Mouse (Mus musculus) adipocyte (in vitro differentiated cells): Measurements from ENCODE around the gene Ctnnbip1.
"Not testable (repeated sequence)": the region's sequence is repeated elsewhere in the genome, so short reads cannot be mapped to it uniquely, and the experiment has no call there.

Experiments
- DNase-seq: peaks from one replicate; pipeline ENCODE4 v3.0.0-alpha.2; 2016; ENCODE audit warnings: low spot score

Gene Ctnnbip1

DNA sequence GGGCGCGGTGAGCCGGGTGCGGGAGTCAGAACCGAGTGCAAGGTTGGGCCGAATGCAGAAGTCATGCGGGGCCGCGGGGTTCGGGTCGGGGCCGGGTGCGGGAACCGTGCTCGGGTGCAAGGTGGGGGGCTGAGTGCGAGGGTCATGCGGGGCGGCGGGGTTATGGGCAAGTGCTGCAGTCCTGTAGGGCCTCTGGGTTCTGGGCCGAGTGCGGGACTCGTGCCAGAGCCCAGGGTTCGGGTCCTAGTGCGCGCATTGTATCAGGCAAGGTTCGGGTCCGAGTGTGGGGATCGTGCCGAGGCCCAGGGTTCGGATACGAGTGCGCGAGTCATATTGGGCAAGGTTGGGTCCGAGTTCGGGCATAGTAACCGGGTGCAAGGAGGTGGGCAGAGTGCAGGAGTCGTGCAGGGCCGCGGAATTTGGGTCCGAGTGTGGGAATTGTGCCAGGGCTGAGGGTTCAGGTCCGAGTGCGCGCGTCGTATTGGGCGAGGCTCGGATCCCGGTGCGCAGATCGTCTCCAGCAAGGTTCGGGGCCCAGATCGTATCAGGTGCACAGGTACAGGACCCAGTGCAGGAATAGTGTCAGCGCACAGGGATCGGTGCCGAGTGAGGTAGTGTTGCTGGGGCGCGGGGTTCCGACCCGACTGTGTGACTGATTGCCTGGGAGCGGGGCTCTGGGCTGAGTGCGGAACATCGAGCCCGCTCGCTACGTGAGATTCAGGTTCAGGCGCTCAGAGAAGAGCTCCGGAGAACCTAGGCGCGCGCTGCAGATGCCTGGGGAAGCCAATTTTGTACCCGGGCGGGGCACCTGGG lies 69.0 kb downstream of the Ctnnbip1 start:
- DNase-seq, result peak; percentile 20

DNA sequence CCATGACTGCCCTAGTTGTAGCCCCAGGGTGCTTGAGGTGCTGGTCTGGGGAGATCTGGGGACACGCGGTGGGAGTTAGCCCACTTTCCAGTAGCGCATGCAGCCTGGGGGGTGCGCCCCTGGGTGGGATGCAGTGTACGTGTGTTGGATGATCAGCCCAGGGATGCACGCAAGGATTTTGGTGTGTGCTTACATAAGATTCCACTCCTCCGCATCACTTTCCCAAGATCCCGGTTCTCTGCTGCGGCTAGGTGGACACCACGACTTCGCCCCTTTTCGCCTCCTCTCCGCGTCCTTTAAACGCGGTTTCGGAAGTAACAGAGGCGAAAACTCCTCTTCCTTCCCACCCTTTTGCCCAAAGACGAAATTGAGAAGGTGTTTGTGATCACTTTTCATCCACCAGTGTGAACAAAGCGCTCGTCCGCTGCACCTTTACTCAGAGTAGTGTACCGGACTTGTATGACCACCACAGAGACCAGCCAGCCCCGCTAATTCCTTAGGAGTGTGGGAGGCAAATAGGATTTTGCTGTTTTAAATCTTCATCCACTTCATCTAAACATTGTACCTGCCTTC lies 69.6 kb downstream of the Ctnnbip1 start:
- DNase-seq, result no peak

DNA sequence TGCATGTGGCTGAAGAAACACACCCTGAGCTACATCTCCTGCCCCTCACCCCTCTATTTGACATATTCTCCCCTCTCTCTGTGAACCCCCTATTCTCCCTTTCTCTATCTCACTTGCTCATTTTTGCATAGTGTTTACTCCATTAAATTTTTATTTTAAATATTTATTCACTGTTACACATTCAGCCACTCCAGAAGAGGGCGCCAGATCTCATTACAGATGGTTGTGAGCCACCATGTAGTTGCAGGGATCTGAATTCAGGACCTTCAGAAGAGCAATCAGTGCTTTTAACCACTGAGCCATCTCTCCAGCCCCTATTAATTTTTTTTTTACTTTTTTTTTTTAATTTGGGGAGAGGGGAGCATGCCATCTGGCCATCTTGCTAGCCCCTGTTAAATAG lies 72.2 kb downstream of the Ctnnbip1 start:
- no peak for DNase-seq

DNA sequence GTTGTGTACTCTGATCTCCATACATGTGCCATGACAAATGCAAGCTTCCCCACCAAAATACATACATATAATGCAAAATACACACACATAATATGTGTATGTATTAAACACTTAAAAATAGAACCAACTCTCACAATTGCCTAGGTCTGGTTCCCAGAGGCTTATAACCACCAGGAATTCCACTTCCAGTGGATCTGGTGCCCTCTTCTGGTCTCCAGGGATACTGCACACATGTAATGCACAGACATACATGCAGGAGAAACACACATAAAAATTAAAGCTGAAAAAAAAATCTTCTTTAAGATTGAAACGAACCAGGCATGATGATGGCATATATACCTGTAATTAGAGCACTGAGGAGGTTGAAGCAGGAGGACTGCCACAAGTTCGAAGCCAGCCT lies 73.5 kb downstream of the Ctnnbip1 start:
- DNase-seq, result no peak

DNA sequence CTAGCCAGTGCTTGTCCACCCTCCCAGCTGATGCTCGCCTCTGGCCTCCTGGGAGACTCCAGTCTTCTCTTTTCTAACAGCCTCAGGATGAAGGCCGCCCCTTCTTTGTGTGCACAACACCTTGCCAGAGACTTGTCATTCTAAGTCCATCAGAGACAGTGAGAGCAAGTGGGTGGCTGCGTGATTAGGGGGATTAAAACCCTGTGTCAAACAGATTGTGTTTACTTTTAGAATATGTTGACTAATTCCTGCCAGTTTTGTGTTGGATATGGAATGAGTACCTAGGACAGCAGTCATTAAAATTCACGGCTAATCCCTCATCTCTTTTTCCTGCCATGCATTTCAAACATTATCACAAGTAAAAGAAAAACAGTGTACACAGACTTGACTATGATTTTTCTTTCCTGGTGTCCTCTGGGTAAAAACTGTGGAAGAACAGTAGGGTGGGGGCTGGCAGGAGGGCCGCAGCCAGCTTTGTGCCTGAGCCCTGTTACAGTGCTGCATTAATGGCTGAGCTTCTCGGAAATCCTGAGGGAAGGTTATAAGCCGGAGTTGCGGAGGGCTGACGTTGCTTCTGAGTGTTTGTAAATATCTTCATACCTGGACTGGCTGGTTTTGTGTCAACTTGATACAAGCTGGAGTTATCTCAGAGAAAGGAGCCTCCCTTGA lies 77.0 kb downstream of the Ctnnbip1 start:
- DNase-seq, result no peak

DNA sequence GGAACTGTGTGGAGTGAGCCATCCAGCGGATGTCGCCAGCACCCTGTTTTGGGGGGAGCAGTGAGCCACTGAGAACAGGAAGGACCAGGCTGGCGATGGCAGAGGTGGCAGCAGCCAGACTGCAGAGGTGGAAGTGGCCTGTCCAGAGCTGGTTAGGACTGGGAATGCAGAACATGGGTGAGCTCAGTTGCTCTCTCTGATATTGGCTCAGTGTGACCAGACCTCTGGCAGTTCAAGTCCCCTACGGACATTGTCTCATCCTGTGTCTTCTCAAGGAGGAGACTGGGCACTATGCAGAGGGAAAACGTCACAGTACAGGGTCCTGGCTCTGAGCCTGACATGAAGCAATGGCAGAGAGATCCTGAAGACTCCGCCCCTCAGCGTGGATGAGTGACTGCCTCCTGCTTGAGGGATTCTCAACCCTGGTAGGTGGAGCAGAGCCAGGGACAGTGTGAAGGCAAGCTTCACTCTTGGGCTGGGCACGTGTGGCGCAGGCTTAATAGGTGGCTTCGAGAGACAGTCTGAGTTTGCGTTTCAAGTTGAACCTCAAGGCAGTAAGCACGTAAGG lies 79.7 kb downstream of the Ctnnbip1 start:
- peak; percentile 53 for DNase-seq

DNA sequence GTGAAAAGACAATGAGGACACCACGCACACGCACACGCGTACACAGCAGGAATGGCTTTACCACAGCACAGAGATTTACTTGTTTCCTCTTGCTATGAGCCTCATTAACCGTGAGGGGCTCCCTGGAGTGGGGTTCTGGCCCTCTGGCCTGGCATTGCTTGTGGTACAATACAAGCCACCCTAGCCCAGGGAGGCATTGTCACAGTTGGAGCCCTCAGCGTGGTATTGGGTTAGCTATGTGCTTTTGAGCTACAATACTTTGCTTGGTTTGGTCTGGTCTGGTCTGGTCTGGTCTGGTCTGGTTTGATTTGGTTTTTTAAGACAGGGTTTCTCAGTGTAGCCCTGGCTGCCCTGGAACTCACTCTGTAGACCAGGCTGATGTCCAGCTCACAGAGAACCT lies 81.5 kb downstream of the Ctnnbip1 start:
- DNase-seq, result no peak

DNA sequence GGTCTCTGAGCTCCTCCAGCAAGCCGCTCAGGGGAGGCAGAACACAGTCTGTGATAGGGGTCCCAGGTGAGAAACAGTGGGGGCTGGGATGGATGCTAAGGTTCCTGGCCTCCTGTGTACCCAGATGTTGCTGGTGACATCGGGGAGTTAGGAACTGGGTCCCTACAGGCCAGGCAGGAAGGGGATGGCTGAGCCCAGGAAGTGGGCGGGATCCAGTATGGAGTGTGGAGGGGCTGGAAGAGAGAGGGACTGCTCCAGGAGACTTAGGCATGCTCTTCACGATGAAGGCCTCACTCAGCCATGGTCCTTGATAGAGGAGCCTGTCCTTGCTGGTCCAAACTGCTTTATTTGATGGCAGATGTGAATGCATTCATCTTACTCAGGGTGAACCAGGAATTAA lies 82.1 kb downstream of the Ctnnbip1 start:
- DNase-seq, result no peak

DNA sequence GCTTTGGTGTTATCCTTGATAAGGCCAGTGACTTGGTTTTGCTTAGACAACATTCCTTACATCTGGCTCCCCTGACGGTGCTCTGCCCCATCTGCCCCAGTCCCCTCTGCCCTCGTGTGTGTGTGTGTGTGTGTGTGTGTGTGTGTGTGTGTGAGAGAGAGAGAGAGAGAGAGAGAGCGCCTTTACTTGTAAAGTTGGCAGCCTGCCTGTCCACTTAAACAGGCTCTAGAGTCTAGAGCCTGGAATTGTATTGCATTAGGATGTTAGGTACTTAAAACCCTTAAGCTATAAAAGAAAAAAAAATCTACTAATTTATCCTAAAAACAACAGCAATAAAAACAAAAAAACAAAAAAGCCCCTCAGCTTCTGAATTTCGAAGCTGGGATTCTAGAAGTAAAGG lies 83.4 kb downstream of the Ctnnbip1 start:
- peak; percentile 16 for DNase-seq

DNA sequence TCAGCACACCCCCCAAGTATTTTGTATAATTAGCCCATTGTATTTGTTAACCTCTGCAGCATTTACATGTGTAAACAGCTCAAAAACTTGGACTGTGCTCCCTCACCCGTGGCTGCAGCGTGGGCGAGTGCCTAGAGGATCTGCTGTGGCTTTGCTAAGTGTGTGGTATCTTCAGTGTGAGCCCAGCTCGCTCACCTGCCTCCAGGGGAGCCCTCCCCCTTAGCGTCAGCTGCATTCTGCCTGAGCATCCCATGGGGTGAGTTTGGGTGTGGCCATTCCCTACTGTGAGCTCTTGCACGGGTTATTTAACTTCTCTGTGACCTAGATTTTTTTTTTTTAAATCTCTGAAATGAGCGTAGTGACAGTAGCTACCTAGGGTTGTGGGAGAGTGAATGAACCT lies 84.2 kb downstream of the Ctnnbip1 start:
- no peak for DNase-seq

DNA sequence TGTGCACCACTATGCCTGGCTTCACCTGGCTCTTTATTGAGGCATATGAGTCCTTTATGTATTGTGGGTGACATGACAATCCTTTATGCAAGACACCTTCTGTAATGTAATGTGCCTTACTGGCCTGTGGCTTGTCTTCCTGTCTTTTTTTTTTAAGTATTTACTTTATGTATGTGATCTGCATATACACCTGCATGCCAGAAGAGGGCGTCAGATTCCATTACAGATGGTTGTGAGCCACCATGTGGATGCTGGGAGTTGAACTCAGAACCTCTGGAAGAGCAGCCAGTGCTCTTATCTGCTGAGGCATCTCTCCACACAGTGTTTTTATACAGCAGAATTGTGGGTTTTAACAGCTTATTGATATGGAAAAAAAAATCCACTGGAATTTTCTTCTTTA lies 85.8 kb downstream of the Ctnnbip1 start:
- no peak for DNase-seq

DNA sequence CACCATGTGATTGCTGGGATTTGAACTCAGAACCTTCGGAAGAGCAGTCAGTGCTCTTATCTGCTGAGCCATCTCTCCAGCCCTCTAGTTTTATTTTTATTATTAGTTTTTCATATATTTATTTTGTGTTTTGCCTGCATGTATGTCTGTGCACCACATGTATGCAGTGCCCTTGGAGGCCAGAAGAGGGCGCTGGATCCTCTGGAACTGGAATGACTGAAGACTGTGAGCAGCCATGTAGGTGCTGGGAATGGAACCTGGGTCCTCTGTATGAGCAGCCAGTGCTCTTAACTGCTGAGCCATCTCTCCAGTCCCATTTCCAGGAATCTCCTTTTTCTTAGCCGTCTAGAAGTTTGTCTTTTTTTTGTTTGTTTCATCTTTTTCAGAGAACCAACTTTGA lies 86.5 kb downstream of the Ctnnbip1 start:
- DNase-seq, result no peak

DNA sequence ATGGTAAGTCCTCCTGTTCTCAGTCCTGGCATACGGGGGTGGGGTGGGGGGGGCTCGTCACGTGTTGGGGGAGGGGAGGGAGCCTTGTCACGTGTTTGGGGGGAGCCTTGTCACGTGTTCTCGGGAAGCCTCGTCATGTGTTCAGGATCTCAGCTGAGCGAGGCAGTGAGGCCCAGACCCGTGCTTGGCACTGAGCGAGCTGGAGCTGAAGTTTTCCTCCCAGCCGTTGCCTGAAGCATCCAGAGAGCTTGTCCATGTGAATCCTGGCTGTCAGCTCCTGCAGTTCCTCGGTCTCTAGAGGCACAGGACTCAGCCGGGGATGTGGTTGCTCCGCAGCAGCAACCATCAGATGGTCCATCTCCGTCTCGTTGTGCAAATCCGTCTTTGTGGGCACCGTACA lies 88.0 kb downstream of the Ctnnbip1 start:
- DNase-seq, result no peak

DNA sequence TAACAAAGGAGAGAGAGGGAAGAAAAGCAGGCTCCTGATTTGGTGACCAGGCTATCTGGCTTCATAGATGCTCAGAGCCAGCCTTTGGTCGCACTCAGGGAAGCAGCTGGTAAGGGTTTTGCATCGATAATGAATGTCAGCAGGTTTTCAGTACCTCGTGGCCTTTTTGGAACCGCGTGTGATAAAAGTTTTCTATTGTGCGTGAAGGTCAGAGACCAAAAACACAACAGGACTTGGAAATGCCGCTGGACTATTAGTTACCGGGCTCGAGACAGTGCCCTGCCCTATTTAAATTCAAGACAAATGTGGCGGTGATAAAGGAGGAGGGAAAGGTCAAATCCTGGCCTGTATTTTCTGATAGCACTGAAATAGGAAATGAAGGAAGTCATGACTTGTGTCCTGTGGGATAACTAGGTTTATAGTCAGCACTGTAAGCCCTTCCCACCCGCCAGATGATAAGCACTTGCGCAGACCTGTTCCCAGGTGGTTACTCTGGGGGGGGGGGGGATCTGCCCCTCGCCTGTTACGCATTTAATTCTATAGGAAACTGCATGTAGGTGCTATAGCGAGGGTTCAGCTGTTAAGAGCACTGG lies 88.8 kb downstream of the Ctnnbip1 start:
- no peak for DNase-seq

DNA sequence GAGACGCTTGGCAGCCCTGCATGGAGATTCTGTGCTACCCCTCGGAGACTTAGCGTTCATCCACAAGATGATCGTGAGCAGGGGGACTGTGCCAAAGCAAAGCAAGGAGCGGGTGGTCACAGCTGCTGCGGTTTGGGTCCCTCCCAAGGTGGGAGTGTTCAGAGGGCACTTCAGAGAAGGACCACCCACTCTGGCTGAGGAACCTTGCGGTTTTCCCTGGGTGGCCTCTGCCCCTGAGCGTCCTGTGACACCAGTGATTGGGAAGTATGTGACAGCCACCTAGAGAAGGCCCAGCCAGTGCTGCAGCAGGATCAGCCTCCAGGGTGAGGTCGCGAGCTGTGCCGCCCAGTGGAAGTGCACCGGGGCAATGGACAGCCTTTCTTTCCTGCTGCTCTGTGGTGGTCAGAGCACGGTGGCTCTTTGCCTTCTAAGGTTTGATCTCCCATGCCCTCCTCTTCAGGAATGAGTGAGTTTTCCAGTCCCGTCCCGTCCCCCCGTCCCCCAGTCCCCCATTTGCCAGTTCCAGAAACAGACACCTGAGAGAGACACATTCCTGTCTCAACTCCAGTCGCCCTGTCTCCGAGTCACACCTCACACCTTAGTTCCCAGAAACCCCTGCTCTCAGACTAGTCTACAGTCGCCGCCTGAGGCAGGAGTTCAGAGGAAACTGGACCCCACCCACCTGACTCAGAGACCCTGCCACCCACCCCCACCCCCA lies 89.7 kb downstream of the Ctnnbip1 start:
- no peak for DNase-seq

DNA sequence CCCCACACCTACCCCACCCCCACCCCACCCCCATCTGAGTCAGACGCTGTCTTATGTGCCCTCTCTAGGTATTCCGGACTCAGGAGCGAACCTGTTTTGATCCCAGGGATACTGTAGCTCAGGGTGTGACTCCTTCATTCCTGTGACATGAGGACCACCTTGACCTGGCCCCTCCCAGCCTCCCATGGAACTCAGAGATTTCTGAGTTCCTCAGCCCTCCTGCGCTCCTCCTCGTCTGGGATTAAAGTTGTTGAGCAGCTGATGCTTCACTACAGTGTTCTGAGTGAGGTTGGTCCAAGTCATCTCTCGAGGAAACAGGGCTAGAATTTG lies 90.2 kb downstream of the Ctnnbip1 start:
- no peak for DNase-seq

DNA sequence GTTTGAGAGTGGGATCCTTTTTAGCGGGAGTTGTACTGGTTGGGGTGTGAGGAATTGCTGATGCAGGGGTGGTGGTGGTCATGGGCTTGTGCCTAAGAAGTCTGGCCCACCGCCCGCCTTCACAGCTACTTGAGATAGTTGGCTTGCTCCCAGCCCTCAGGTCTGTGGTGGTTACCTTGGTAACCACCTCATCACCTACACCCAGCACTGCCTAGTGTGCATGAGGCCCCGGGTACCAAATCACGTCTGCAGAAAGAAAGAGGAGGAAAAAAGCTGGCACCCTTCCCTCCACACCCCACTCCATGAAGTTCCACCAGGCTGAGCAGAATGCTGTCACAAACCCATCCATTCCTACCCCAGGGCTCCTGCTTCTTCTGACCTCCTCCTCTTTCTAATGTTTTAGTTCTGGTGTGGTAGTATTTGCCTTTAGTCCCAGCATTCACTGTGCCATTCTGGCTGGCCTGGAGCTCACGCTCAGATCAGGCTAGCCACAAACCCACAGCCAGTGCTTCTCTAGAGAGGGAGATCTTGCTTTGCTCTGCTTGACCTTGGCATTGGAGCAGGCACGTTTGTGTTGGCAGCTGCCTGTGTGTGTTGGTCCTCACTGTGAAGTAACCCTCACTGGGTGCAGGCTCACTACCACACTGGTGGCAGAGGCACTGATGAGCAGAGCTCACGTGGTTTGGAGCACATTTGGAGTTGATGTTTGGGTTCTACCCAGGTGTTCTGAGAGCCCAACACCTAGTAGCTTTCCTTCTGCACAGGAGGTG lies 91.4 kb downstream of the Ctnnbip1 start:
- DNase-seq, result no peak

DNA sequence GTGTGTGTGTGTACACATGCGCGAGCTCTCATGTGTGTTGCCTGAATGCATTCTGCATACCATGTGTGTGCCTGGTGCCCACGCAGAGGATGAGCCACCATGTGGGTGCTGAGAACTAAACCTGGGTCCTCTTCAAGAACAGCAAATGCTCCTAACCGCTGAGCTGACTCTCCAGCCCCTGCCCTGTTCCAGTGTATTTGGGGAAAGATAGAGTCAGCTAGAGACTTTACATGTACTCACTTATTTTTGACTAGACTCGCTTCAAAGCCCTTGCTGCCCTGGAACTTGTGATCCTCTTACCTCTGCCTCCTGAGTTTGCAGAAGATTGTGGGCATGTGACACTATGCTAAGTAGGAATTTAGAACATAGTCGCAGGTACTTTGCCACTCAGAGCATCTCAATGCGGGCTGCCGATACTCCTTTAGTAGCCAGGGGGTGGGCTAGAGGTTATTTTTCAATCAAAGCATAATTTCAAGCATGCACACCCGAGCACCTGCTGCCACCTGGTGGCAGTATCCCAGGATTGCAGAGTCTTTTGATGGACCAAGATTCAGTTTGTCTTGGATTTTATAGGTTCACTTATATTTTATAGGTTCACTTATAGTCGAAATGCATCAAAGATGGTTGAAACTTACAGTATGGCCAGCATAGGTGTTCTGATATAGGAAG lies 93.5 kb downstream of the Ctnnbip1 start:
- peak; percentile 61 for DNase-seq

DNA sequence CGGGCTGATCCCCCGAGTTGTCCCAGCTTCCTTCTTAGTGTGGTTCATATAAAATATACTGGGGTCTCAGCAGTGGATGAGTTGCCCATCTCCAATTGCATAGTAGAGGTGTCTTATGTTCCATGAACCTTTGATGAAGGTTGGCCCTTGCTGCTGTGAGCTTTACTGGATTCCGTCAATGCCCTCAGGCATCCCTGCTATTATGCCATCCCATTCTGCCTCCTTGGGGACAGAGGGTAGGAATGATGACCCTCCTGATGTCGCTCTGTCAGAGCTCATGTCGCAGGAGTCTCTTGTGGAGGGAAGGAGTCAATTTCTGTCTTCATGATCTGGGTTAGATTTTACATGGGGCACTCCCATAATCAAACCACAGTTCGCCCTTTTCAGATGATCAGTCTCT lies 95.5 kb downstream of the Ctnnbip1 start:
- not testable (repeated sequence) for DNase-seq

DNA sequence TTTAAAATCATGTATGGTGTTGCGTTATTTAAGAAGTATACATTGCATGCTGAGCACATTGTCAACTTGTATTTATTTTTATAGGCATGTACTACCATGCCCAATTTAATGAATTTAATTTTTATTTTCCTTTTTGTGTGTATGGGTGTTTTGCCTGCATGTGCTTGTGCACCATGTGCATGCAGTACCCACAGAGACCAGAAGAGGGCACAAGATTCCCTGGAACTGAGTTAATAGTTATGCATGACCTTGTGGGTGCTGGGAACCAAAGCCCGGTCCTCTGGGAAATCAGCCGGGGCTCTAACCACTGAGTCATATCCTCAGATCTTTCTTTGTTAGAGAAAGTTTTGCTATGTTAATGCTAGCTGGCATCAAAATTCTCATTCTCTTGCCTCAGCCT lies 96.8 kb downstream of the Ctnnbip1 start:
- no peak for DNase-seq
